Mouse (Mus musculus) ES-Bruce4 (cell line): ENCODE measurements around the gene Sfrp2.

ENCODE experiments used
- CTCF ChIP-seq: IDR thresholded peaks from one replicate; pipeline ENCODE4 v1.8.1; 2011; ENCODE audit warnings: low read depth, low read length
- POLR2A ChIP-seq: IDR thresholded peaks from one replicate; pipeline ENCODE4 v1.8.1; 2011; ENCODE audit warnings: low read length; ENCODE audit not compliant: insufficient read depth

- TF ChIP-seq CTCF = no peak
- no peak for TF ChIP-seq POLR2A
Measured at GRCm38 (mm10) chr3:83751625-83752024, 14.5 kb upstream of the Sfrp2 start.
